Mouse (Mus musculus) G1E (cell line): ENCODE measurements at regions not wholly inside any gene's neighbourhood (a gene's known extent, or its start where the extent isn't known, plus 50 kb on each side); places are given as distances from the start of the nearest gene placed in this dataset.

Experiments
- ATAC-seq: 2 replicates; pipeline ENCODE4 v1.8.0; 2016; ENCODE audit warnings: mild to moderate bottlenecking; ENCODE audit not compliant: insufficient number of reproducible peaks, poor library complexity, low FRiP score, severe bottlenecking; ENCODE audit errors: extremely low read depth
- DNase-seq: peaks from one replicate; pipeline ENCODE4 v3.0.0; 2012; ENCODE audit warnings: low spot score
- H3K27me3 ChIP-seq: 2 replicates; pipeline ENCODE4 v1.6.1; 2012; ENCODE audit warnings: mild to moderate bottlenecking, low read length, inconsistent platforms; ENCODE audit not compliant: insufficient read depth
- H3K36me3 ChIP-seq: replicated peaks from 2 replicates; pipeline ENCODE3; 2012; ENCODE audit warnings: mild to moderate bottlenecking, inconsistent platforms
- H3K4me1 ChIP-seq: 2 replicates; pipeline ENCODE4 v1.6.1; 2012; ENCODE audit warnings: low read depth, low read length, inconsistent platforms, mixed read lengths; ENCODE audit not compliant: insufficient read depth
- H3K4me3 ChIP-seq: 2 replicates; pipeline ENCODE4 v1.5.1; 2012; ENCODE audit warnings: low read depth, mild to moderate bottlenecking, inconsistent platforms, low read length, moderate library complexity, mixed read lengths
- H3K9me3 ChIP-seq: replicated peaks from 2 replicates; pipeline ENCODE4 v1.6.1; 2012; ENCODE audit warnings: inconsistent platforms
- CTCF ChIP-seq: IDR thresholded peaks from 2 replicates; pipeline ENCODE4 v1.5.1; 2012; ENCODE audit warnings: low read depth, low read length, inconsistent platforms, mixed read lengths
- GATA1 ChIP-seq: IDR thresholded peaks from 2 replicates; pipeline ENCODE4 v1.6.1; 2012; ENCODE audit warnings: borderline replicate concordance, low read length, inconsistent platforms, mixed read lengths
- GATA2 ChIP-seq: IDR thresholded peaks from 2 replicates; pipeline ENCODE4 v1.6.1; 2012; ENCODE audit warnings: low read depth, low read length, inconsistent platforms, borderline replicate concordance
- POLR2AphosphoS5 ChIP-seq: IDR thresholded peaks from 2 replicates; pipeline ENCODE4 v1.6.1; 2012; ENCODE audit warnings: low read depth, low read length, inconsistent platforms; ENCODE audit not compliant: insufficient replicate concordance
- TAL1 ChIP-seq: conservative IDR thresholded peaks from 2 replicates; pipeline ENCODE4 v1.6.1; 2012; ENCODE audit warnings: low read depth, low read length, inconsistent platforms, mixed read lengths

DNA sequence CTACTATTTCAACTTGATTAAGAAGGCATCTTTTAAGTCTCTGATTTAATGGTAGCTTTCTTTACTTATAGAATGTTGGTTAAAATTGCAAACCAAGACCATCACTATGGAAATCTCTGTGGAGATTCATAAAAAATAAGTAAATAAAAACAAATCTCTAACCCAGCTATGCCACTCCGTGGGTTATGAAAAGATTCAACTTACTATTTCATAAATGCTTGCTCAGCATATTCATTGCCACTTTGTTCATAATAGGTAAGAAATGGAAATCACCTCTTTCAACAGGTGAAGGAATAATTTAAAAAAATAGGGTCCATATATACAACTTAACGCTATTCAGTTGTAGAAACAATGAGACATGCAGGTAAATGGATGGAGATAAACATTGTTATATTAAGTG lies 679.9 kb downstream of the 1190002N15Rik start:
- no peaks in the 10 kb centered on the region for H3K4me1 ChIP-seq
- TF ChIP-seq GATA2 = no peak
- no peak for TF ChIP-seq GATA1
- no peak for TF ChIP-seq TAL1
- no peak for TF ChIP-seq POLR2AphosphoS5
- no peak for TF ChIP-seq CTCF
- no peak for ATAC-seq

GRCm38 (mm10) chr9:93846411-93846810 lies 691.5 kb downstream of the 1190002N15Rik start:
- Histone ChIP-seq H3K9me3 (0 out of 2 replicates have a peak, but pooled peaks cover 3% of the 10 kb centered on the region), H3K27me3 (no peaks in the 10 kb centered on the region), H3K4me3 (no peak overlapping the region), H3K4me1 (no peaks in the 10 kb centered on the region), H3K36me3 (no peaks in the 10 kb centered on the region)
- ATAC-seq = no peak
- no peak for TF ChIP-seq CTCF
- TF ChIP-seq GATA1 = no peak
- TF ChIP-seq POLR2AphosphoS5 = no peak
- DNase-seq = no peak

More for the DNA sequence above, 679.9 kb downstream of the 1190002N15Rik start:
- no peaks in the 10 kb centered on the region for H3K9me3 ChIP-seq
- H3K4me3 ChIP-seq = no peak overlapping the region
- no peaks in the 10 kb centered on the region for H3K27me3 ChIP-seq
- H3K36me3 ChIP-seq = no peaks in the 10 kb centered on the region
- DNase-seq = no peak

- TF ChIP-seq CTCF (no peak), GATA2 (no peak)
- Histone ChIP-seq H3K4me3 (no peak overlapping the region), H3K27me3 (no peaks in the 10 kb centered on the region), H3K36me3 (no peaks in the 10 kb centered on the region), H3K4me1 (no peaks in the 10 kb centered on the region), H3K9me3 (0 out of 2 replicates have a peak, but pooled peaks cover 3% of the 10 kb centered on the region)
- no peak for DNase-seq
- no peak for ATAC-seq
Observed at GRCm38 (mm10) chr9:93843869-93844268, 694.0 kb downstream of the 1190002N15Rik start.
